Mouse (Mus musculus) urinary bladder, postnatal 36 days (tissue): Measurements from ENCODE around the gene Casp7.
"Not testable (repeated sequence)": the region's sequence is repeated elsewhere in the genome, so short reads cannot be mapped to it uniquely, and the experiment has no call there.

Experiments used
- DNase-seq, 2 experiments: peaks; one replicate each; pipeline ENCODE4 v3.0.0; 2022; ENCODE audit warnings: low spot score in 2 of 2, mixed read lengths in 1 of 2

Gene Casp7

GRCm38 (mm10) chr19:56396669-56397621 lies at the start of gene Casp7:
Casp7 (plus strand) TSS chr19:56397129.
- peak; percentile 53 to 66 for DNase-seq

GRCm38 (mm10) chr19:56349295-56349694 lies 47.6 kb upstream of the Casp7 start:
- DNase-seq: no peak

- DNase-seq: no peak
These were observed 43.2 kb upstream of the Casp7 start for GRCm38 (mm10) chr19:56353689-56354088.

GRCm38 (mm10) chr19:56355201-56355600 lies 41.7 kb upstream of the Casp7 start:
- DNase-seq: no peak

- peak; percentile 50 to 63 for DNase-seq
These were observed 40.2 kb upstream of the Casp7 start for GRCm38 (mm10) chr19:56356480-56357373.

GRCm38 (mm10) chr19:56357374-56357708 lies 39.6 kb upstream of the Casp7 start:
- not testable (repeated sequence) for DNase-seq

- DNase-seq: no peak
These were observed 38.0 kb upstream of the Casp7 start for GRCm38 (mm10) chr19:56358890-56359289.

GRCm38 (mm10) chr19:56363721-56364460 lies 33.0 kb upstream of the Casp7 start:
- DNase-seq: peak in 1 of 2 experiments; percentile 22

- no peak for DNase-seq
These were observed 32.4 kb upstream of the Casp7 start for GRCm38 (mm10) chr19:56364563-56364962.

GRCm38 (mm10) chr19:56366168-56366567 lies 30.8 kb upstream of the Casp7 start:
- DNase-seq: no peak

GRCm38 (mm10) chr19:56366625-56367024 lies 30.3 kb upstream of the Casp7 start:
- no peak for DNase-seq

- no peak for DNase-seq
These were observed 29.2 kb upstream of the Casp7 start for GRCm38 (mm10) chr19:56367778-56368177.

- no peak for DNase-seq
These were observed 28.0 kb upstream of the Casp7 start for GRCm38 (mm10) chr19:56368912-56369311.

- no peak for DNase-seq
These were observed 26.4 kb upstream of the Casp7 start for GRCm38 (mm10) chr19:56370389-56371150.

GRCm38 (mm10) chr19:56372226-56372625 lies 24.7 kb upstream of the Casp7 start:
- DNase-seq: no peak

- DNase-seq: no peak
These were observed 23.7 kb upstream of the Casp7 start for GRCm38 (mm10) chr19:56373246-56373645.

GRCm38 (mm10) chr19:56374011-56374410 lies 22.9 kb upstream of the Casp7 start:
- DNase-seq: no peak

- no peak for DNase-seq
These were observed 18.9 kb upstream of the Casp7 start for GRCm38 (mm10) chr19:56378007-56378406.

- no peak for DNase-seq
These were observed 18.3 kb upstream of the Casp7 start for GRCm38 (mm10) chr19:56378554-56379172.

- no peak for DNase-seq
These were observed 16.6 kb upstream of the Casp7 start for GRCm38 (mm10) chr19:56380341-56380740.
